Mouse (Mus musculus): ENCODE measurements around the gene Tbck. TPM values are rescaled to one million over a fixed set of nuclear protein-coding genes. Genes with fewer than 3 reads are reported as not detected.

Tbck gene
- polyA plus RNA-seq, 1 experiment = 3.3 TPM

DNA sequence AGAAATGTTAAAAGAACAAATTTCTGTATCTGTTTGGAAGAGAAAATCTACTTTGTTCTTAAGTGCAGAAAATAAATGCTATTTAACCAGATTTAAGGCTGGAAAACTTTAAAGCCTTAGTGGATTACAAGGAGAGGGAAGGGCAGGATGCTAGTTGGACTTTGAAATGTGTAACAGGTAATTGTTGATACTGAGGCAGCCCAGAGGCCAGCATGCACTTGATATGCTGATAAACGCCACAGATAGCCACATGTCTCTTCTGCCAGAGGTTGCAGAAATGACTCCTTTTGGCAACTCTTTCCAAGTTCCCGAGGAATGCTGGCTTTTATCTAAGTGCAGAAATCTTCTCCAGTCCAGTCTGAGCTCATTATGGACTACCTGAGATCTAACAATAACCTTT is 6.5 kb upstream of the Tbck start:
- no peak overlapping the region for H3ac ChIP-seq (ENCODE audit: control insufficient read depth, insufficient read length)
- H3K79me2 ChIP-seq (ENCODE audit: control insufficient read depth, insufficient read depth) = peaks cover 31% of the 10 kb centered on the region
- TF ChIP-seq POLR2AphosphoS2 (IDR thresholded peaks at IDR 0.05; ENCODE audit: insufficient read length, low read depth) (no peak), SRF (IDR thresholded peaks at IDR 0.05; ENCODE audit: control insufficient read depth, insufficient read length, low read depth) (no peak), REST (IDR thresholded peaks at IDR 0.05; ENCODE audit: insufficient read depth, insufficient read length) (no peak), MAX (IDR thresholded peaks at IDR 0.05; ENCODE audit: low read depth) (no peak), TCF3 (IDR thresholded peaks at IDR 0.05; ENCODE audit: insufficient read length, low read depth) (no peak), CEBPB (IDR thresholded peaks at IDR 0.05; ENCODE audit: insufficient read depth, poor library complexity, severe bottlenecking) (no peak), MYOD1 (IDR thresholded peaks at IDR 0.05; ENCODE audit: control insufficient read depth in 1 of 3, insufficient read length in 2 of 3, low read depth in 2 of 3) (no peak), USF1 (IDR thresholded peaks at IDR 0.05; ENCODE audit: low read depth) (no peak), MYOG (IDR thresholded peaks at IDR 0.05; ENCODE audit: control insufficient read depth in 1 of 3, insufficient read depth in 1 of 3, insufficient read length in 2 of 3, low read depth in 2 of 3) (no peak)
- no peaks in the 10 kb centered on the region for H3K27me3 ChIP-seq (ENCODE audit: control insufficient read depth, insufficient read depth, insufficient read length)
- no peak overlapping the region for H3K4me2 ChIP-seq (ENCODE audit: low read depth)
- H3K36me3 ChIP-seq (ENCODE audit: control insufficient read depth, insufficient read depth) = peaks cover 24% of the 10 kb centered on the region
- H3K4me3 ChIP-seq = no peak overlapping the region

DNA sequence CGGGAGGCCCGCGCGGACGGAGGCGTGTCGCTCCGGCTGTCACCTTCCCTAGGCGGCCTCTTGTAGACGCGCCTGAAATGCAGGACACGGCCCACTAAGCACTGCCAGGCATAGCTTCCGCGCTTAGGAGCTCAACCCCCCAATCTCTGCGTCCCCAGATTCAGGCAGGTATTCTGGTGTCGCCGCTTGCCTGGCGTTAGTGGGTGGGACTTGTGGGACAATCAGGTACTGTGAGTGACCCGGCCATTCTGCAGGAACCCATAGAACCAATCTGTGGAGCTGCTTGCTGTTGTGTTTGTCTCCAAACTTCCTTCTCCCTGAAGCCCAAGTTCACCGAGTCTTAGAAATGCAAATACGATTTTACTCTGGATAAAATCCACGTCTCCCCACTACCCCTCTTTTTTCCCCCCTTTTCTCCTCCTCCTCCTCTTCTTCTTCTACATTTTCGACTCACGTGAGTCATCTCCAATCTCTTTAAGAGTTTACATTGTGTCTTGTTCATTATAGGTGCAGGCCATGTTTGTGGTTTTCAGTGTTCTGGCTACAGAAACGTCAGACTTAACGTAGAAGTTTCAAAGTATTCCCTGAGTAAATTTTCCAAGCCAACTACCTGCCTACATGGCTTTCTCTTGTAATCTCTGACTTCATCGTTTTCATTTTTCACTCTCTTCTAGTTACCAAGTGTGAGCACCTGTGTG is 436 bp downstream of the Tbck start, which contains the start of gene Aimp1:
Aimp1 (minus strand) TSS at position 140 of the 698 bp plus-strand sequence.
- peak in 1 of 3 experiments; percentile 0 for TF ChIP-seq MYOD1 (IDR thresholded peaks at IDR 0.05; ENCODE audit: control insufficient read depth in 1 of 3, insufficient read length in 2 of 3, low read depth in 2 of 3)
- no peak for TF ChIP-seq TCF3 (IDR thresholded peaks at IDR 0.05; ENCODE audit: insufficient read length, low read depth)
- peak within 1 kb of the TSS; percentile 70 for H3ac ChIP-seq (ENCODE audit: control insufficient read depth, insufficient read length)
- peaks cover 12% of the 10 kb centered on the region for H3K36me3 ChIP-seq (ENCODE audit: control insufficient read depth, insufficient read depth)

DNA sequence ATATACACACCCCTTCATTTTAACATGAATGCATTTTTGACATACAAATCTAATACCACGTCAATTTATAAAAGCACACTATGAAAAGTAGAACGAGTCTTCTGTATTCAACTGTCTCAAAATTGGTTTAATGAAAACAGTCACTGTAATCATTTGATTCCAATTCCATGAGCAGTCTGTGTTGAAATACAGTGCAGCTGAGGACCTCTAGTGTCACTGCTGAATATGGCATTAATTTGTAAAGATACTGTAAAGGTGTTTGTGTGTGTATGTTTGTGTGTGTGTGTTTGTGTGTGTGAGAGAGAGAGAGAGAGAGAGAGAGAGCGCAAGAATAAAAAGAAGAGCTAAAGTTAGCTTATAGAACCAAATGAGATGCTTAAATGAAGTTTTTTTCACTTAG is 17.4 kb downstream of the Tbck start:
- Histone ChIP-seq H3K4me3 (no peak overlapping the region), H3ac (ENCODE audit: control insufficient read depth, insufficient read length) (no peak overlapping the region), H3K27me3 (ENCODE audit: control insufficient read depth, insufficient read depth, insufficient read length) (no peaks in the 10 kb centered on the region), H3K36me3 (ENCODE audit: control insufficient read depth, insufficient read depth) (peaks cover 6% of the 10 kb centered on the region), H3K79me2 (ENCODE audit: control insufficient read depth, insufficient read depth) (no peaks in the 10 kb centered on the region), H3K4me2 (ENCODE audit: low read depth) (no peak overlapping the region)
- TF ChIP-seq MYOD1 (IDR thresholded peaks at IDR 0.05; ENCODE audit: control insufficient read depth in 1 of 3, insufficient read length in 2 of 3, low read depth in 2 of 3) = no peak
- no peak for TF ChIP-seq MAX (IDR thresholded peaks at IDR 0.05; ENCODE audit: low read depth)
- TF ChIP-seq USF1 (IDR thresholded peaks at IDR 0.05; ENCODE audit: low read depth) = no peak
- TF ChIP-seq E2F4 (IDR thresholded peaks at IDR 0.05; ENCODE audit: insufficient read depth) = no peak
- no peak for TF ChIP-seq POLR2A (IDR thresholded peaks at IDR 0.05; ENCODE audit: insufficient read length, low read depth)
- TF ChIP-seq SRF (IDR thresholded peaks at IDR 0.05; ENCODE audit: control insufficient read depth, insufficient read length, low read depth) = no peak
- TF ChIP-seq TCF12 (IDR thresholded peaks at IDR 0.05; ENCODE audit: insufficient read depth, poor library complexity, severe bottlenecking) = no peak
- TF ChIP-seq MYOG (IDR thresholded peaks at IDR 0.05; ENCODE audit: control insufficient read depth in 1 of 3, insufficient read depth in 1 of 3, insufficient read length in 2 of 3, low read depth in 2 of 3) = no peak
- no peak for TF ChIP-seq REST (IDR thresholded peaks at IDR 0.05; ENCODE audit: insufficient read depth, insufficient read length)
- TF ChIP-seq TCF3 (IDR thresholded peaks at IDR 0.05; ENCODE audit: insufficient read length, low read depth) = no peak
- no peak for TF ChIP-seq CEBPB (IDR thresholded peaks at IDR 0.05; ENCODE audit: insufficient read depth, poor library complexity, severe bottlenecking)
- TF ChIP-seq POLR2AphosphoS2 (IDR thresholded peaks at IDR 0.05; ENCODE audit: insufficient read length, low read depth) = no peak

More for the DNA sequence above, 436 bp downstream of the Tbck start, which contains the start of gene Aimp1:
- Histone ChIP-seq H3K27me3 (ENCODE audit: control insufficient read depth, insufficient read depth, insufficient read length) (no peaks in the 10 kb centered on the region), H3K4me2 (ENCODE audit: low read depth) (peak within 1 kb of the TSS; percentile 93), H3K4me3 (peak within 1 kb of the TSS; percentile 100), H3K79me2 (ENCODE audit: control insufficient read depth, insufficient read depth) (peaks cover 60% of the 10 kb centered on the region)

DNA sequence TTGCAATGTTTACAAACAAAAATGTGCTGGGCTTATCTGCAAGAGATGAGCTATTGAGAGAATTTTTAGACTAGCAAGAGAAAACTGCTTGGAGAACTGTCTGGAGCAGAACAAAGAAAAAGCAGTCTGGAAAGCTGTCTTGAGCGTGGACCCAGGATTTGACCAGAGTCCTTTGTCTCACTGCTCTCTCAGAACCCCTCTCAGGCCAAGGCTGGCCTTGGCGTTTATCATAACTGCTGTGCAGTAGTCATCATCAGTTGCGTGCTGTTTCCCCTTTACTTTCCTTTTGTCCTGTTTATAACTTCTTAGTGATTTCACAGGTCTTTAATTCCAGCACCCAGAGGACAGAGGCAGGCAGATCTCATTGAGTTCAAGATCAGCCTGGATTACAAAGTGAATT is 20.3 kb downstream of the Tbck start:
- Histone ChIP-seq H3K79me2 (ENCODE audit: control insufficient read depth, insufficient read depth) (no peaks in the 10 kb centered on the region), H3K27me3 (ENCODE audit: control insufficient read depth, insufficient read depth, insufficient read length) (no peaks in the 10 kb centered on the region), H3ac (ENCODE audit: control insufficient read depth, insufficient read length) (no peak overlapping the region), H3K36me3 (ENCODE audit: control insufficient read depth, insufficient read depth) (no peaks in the 10 kb centered on the region), H3K4me3 (no peak overlapping the region), H3K4me2 (ENCODE audit: low read depth) (no peak overlapping the region)
- no peak for TF ChIP-seq MYOG (IDR thresholded peaks at IDR 0.05; ENCODE audit: control insufficient read depth in 1 of 3, insufficient read depth in 1 of 3, insufficient read length in 2 of 3, low read depth in 2 of 3)
- no peak for TF ChIP-seq MYOD1 (IDR thresholded peaks at IDR 0.05; ENCODE audit: control insufficient read depth in 1 of 3, insufficient read length in 2 of 3, low read depth in 2 of 3)
- TF ChIP-seq MAX (IDR thresholded peaks at IDR 0.05; ENCODE audit: low read depth) = no peak
- TF ChIP-seq REST (IDR thresholded peaks at IDR 0.05; ENCODE audit: insufficient read depth, insufficient read length) = no peak
- TF ChIP-seq USF1 (IDR thresholded peaks at IDR 0.05; ENCODE audit: low read depth) = no peak
- TF ChIP-seq CEBPB (IDR thresholded peaks at IDR 0.05; ENCODE audit: insufficient read depth, poor library complexity, severe bottlenecking) = no peak
- TF ChIP-seq SRF (IDR thresholded peaks at IDR 0.05; ENCODE audit: control insufficient read depth, insufficient read length, low read depth) = no peak
- no peak for TF ChIP-seq POLR2A (IDR thresholded peaks at IDR 0.05; ENCODE audit: insufficient read length, low read depth)
- no peak for TF ChIP-seq POLR2AphosphoS2 (IDR thresholded peaks at IDR 0.05; ENCODE audit: insufficient read length, low read depth)
- no peak for TF ChIP-seq TCF12 (IDR thresholded peaks at IDR 0.05; ENCODE audit: insufficient read depth, poor library complexity, severe bottlenecking)
- TF ChIP-seq E2F4 (IDR thresholded peaks at IDR 0.05; ENCODE audit: insufficient read depth) = no peak
- TF ChIP-seq TCF3 (IDR thresholded peaks at IDR 0.05; ENCODE audit: insufficient read length, low read depth) = no peak

DNA sequence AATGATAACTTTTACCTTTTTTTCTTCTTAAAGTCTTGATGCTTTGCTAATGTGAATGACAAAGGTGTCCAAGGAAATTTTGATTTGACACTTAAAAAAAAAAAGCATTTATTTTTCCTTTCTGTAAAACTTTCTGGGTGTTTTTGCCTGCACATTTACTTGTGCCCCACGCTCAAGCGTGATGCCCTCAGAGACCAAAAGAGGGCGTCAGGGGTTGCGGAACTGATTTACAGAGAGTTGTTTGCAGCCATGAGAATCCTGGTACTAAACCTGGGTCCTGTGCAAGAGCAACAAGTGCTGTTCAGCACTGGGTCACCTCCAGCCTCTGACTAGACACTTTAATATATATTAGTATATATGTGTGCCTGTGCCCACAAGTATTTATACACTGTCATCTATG is 23.0 kb downstream of the Tbck start:
- Histone ChIP-seq H3K4me3 (no peak overlapping the region), H3ac (ENCODE audit: control insufficient read depth, insufficient read length) (no peak overlapping the region), H3K27me3 (ENCODE audit: control insufficient read depth, insufficient read depth, insufficient read length) (no peaks in the 10 kb centered on the region), H3K79me2 (ENCODE audit: control insufficient read depth, insufficient read depth) (no peaks in the 10 kb centered on the region), H3K36me3 (ENCODE audit: control insufficient read depth, insufficient read depth) (no peaks in the 10 kb centered on the region), H3K4me2 (ENCODE audit: low read depth) (no peak overlapping the region)
- TF ChIP-seq REST (IDR thresholded peaks at IDR 0.05; ENCODE audit: insufficient read depth, insufficient read length) (no peak), CEBPB (IDR thresholded peaks at IDR 0.05; ENCODE audit: insufficient read depth, poor library complexity, severe bottlenecking) (no peak), POLR2AphosphoS2 (IDR thresholded peaks at IDR 0.05; ENCODE audit: insufficient read length, low read depth) (no peak), USF1 (IDR thresholded peaks at IDR 0.05; ENCODE audit: low read depth) (no peak), POLR2A (IDR thresholded peaks at IDR 0.05; ENCODE audit: insufficient read length, low read depth) (no peak), TCF3 (IDR thresholded peaks at IDR 0.05; ENCODE audit: insufficient read length, low read depth) (no peak)
